Mouse (Mus musculus) forebrain, embryonic 16.5 days (tissue): ENCODE data around the gene Gm17482. TPM values are rescaled to one million over a fixed set of nuclear protein-coding genes. Genes with fewer than 3 reads are reported as not detected.

Experiments used
- ATAC-seq: fragments of 200-750 bp; cut with Nextera tagmentation; 2 replicates; pipeline ENCODE4 v1.8.0; 2017; ENCODE audit warnings: mild to moderate bottlenecking, moderate library complexity
- H3K27ac ChIP-seq: fragments of 300-500 bp; sonication (generic); 2 replicates; pipeline ENCODE4 v1.5.1; 2014; ENCODE audit warnings: low read length, control low read depth
- H3K27me3 ChIP-seq: fragments of 300-500 bp; sonication (generic); replicated peaks from 2 replicates; pipeline ENCODE4 v1.6.1; 2014; ENCODE audit warnings: low read length; ENCODE audit not compliant: control insufficient read depth, insufficient read depth
- H3K36me3 ChIP-seq: fragments of 300-500 bp; sonication (generic); 2 replicates; pipeline ENCODE4 v1.6.1; 2014; ENCODE audit not compliant: control insufficient read depth, insufficient read depth
- H3K4me1 ChIP-seq: fragments of 300-500 bp; sonication (generic); replicated peaks from 2 replicates; pipeline ENCODE4 v1.6.1; 2014; ENCODE audit warnings: low read length; ENCODE audit not compliant: control insufficient read depth, insufficient read depth
- H3K4me2 ChIP-seq: fragments of 300-500 bp; sonication (generic); 2 replicates; pipeline ENCODE4 v1.6.1; 2014; ENCODE audit warnings: mild to moderate bottlenecking, low read length, control low read depth
- H3K4me3 ChIP-seq: fragments of 300-500 bp; sonication (generic); replicated peaks from 2 replicates; pipeline ENCODE4 v1.5.1; 2014; ENCODE audit warnings: mild to moderate bottlenecking, low read length, control low read depth
- H3K9ac ChIP-seq: fragments of 300-500 bp; sonication (generic); replicated peaks from 2 replicates; pipeline ENCODE4 v1.6.1; 2014; ENCODE audit warnings: low read depth, low read length, control low read depth
- H3K9me3 ChIP-seq: fragments of 300-500 bp; sonication (generic); 2 replicates; pipeline ENCODE4 v1.6.1; 2016; ENCODE audit warnings: low read length; ENCODE audit not compliant: control insufficient read depth
- WGBS: fragments of 180-500 bp; shearing (Covaris S2); extraction: QIAGEN DNeasy Blood & Tissue Kit; methylation state at CpG from one replicate; pipeline ENCODE4 v1.1.7; 2014; 5-methylcytosine and 5-hydroxymethylcytosine counted together
- polyA plus RNA-seq: library from polyadenylated mRNA; unstranded; fragments of >200 nt; fragmentation: Nextera tagmentation; extraction: Ambion mirVana; gene quantifications from 2 replicates; pipeline ENCODE4 v1.2.1, GENCODE M21; 2015

Gm17482 gene
- polyA plus RNA-seq, 1 experiment from 2014 or later, result not detected

DNA sequence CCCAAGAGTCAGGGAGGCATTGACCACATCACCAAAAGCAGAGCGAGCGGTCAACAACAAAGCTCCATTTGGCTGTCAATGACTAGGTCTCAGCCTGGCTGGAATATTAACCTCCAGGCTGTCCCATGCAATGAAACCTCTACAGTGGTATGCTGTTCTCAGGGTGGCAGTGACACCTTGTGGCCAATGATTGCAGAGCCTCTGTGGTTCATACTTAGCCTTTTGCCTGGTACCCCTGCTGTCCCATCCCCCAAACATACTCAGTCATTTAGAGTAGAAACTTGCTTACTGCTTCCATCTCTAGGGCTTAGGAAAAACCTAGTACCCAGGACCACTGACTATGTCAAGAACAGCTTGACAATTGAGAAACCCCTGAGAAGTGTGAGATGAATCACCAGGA, 40.8 kb downstream of the Gm17482 start:
- H3K36me3 ChIP-seq, result no peaks in the 10 kb centered on the region
- peak; percentile 86 for ATAC-seq
- H3K4me2 ChIP-seq, result no peak overlapping the region
- no peak overlapping the region for H3K9ac ChIP-seq
- H3K4me1 ChIP-seq, result no peaks in the 10 kb centered on the region
- no peak overlapping the region for H3K4me3 ChIP-seq
- no peak overlapping the region for H3K27ac ChIP-seq
- 62% methylated on average over 2 of the region's 2 CpGs for WGBS
- no peaks in the 10 kb centered on the region for H3K9me3 ChIP-seq
- no peaks in the 10 kb centered on the region for H3K27me3 ChIP-seq

DNA sequence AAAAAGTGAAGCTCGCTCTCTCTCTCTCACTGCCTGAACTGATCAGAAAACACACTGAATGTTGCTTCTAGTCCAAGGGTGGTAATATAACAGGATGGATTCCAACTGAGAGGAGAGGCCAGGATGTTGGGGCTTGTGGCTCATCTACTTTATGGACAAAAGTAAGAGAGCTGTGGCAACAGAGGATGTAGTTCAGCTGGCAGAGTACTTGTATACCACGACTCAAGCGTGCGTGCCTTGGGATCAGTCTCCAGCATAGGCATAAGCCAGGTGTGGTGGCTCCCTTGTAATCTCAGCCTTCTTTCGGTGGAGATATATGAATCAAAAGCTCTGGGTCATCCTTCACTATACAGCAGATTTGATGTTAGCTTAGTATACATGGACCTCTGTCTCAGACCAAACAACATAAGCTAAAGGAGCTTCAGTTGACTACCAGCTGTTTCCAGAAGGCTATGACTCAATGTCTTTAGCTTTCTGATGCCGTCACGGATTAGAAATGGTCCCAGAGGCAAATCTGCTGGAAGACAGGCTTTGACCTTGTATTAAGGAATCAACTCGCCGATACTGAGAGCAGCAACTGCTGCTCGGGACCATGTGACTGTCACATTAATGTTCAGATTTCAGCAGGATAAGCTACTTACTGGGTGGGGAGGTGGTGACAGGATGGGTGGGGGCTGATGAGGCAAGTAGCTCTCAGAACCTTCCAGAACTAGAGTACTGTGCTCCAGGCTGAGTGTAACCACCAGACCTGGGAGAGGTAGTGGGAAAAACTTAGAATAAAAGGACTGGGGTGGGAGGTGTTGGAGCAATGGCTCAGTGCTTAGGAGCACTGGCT, 41.6 kb downstream of the Gm17482 start:
- H3K4me2 ChIP-seq, result no peak overlapping the region
- ATAC-seq, result no peak
- no peak overlapping the region for H3K9ac ChIP-seq
- H3K4me1 ChIP-seq, result no peaks in the 10 kb centered on the region
- H3K4me3 ChIP-seq, result no peak overlapping the region
- H3K9me3 ChIP-seq, result no peaks in the 10 kb centered on the region
- H3K36me3 ChIP-seq, result no peaks in the 10 kb centered on the region
- no peak overlapping the region for H3K27ac ChIP-seq
- no peaks in the 10 kb centered on the region for H3K27me3 ChIP-seq
- WGBS, result 92% methylated on average over 10 of the region's 10 CpGs

- Histone ChIP-seq H3K36me3 (no peaks in the 10 kb centered on the region), H3K9me3 (no peaks in the 10 kb centered on the region), H3K27me3 (no peaks in the 10 kb centered on the region), H3K27ac (no peak overlapping the region), H3K4me1 (no peaks in the 10 kb centered on the region), H3K9ac (no peak overlapping the region), H3K4me2 (no peak overlapping the region), H3K4me3 (no peak overlapping the region)
- 82% methylated on average over 5 of the region's 5 CpGs for WGBS
- no peak for ATAC-seq
Observed at GRCm38 (mm10) chr6:115269561-115269960, 42.4 kb downstream of the Gm17482 start.

DNA sequence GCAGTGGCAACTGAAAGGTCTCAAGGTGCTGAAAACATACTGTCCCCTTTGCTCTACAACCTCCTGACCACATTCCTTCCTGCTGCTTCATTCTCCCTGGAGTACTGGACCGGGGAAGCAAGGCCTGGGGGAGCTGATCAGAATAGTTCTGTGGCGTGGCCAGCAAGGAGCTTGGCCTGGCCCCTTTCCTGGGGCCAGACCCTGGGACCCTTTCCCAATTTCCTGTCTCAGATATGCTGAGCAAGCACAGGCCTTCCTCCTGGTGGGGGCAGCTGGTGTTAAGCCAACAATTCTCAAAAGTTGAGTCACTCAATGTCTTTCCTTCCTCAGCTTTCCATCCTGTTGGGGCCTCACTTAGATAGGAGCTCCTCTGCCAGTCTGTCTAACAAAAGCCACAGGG, 42.9 kb downstream of the Gm17482 start:
- H3K9me3 ChIP-seq, result no peaks in the 10 kb centered on the region
- H3K9ac ChIP-seq, result no peak overlapping the region
- H3K4me1 ChIP-seq, result no peaks in the 10 kb centered on the region
- WGBS, result 70% methylated on average over 2 of the region's 2 CpGs
- ATAC-seq, result no peak
- H3K4me2 ChIP-seq, result no peak overlapping the region
- no peak overlapping the region for H3K4me3 ChIP-seq
- no peaks in the 10 kb centered on the region for H3K27me3 ChIP-seq
- H3K36me3 ChIP-seq, result no peaks in the 10 kb centered on the region
- no peak overlapping the region for H3K27ac ChIP-seq

DNA sequence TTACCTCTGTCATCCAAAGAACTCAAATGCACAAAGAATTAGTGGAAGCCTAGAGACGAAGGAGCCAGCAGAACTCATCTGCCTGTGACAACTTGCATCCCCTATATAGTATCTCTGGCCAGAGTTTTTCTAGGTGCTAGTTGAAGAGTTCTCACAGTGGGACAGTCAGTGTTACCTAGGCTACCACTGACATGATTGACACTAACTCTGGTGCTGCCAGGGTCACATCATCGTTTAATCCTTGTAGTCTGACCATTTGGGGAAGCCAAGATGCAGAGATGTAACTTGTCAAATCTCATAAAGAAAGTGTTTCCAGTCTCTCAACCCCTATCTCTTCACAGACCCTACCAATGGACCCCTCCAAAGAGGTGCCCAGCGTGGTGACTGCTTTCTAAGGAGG, 44.2 kb downstream of the Gm17482 start:
- Histone ChIP-seq H3K4me3 (no peak overlapping the region), H3K27me3 (no peaks in the 10 kb centered on the region), H3K4me1 (no peaks in the 10 kb centered on the region), H3K4me2 (no peak overlapping the region), H3K9ac (no peak overlapping the region), H3K9me3 (no peaks in the 10 kb centered on the region), H3K27ac (no peak overlapping the region), H3K36me3 (no peaks in the 10 kb centered on the region)
- ATAC-seq, result no peak
- WGBS, result 73% methylated on average over 3 of the region's 3 CpGs

DNA sequence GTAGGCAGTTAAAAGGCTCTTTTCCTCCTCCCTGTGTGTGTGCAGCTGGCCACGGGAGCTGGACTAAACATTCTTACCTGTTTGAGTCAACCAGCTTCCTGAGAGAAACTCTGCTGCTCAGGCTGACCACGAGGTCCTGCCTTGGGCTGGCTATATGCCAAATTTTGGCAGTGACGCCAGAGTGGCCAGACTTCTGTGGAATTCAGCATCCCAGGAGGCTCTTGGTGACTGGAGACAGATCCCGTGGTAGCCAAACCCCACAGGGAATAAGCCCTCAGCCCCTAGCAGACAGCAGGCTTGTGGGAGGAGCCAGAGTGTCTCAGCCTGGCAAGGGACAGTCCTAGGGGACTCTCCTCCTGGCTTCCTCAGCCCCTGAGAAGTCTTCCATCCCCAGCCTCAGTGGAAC, 44.7 kb downstream of the Gm17482 start:
- Histone ChIP-seq H3K36me3 (no peaks in the 10 kb centered on the region), H3K27me3 (no peaks in the 10 kb centered on the region), H3K4me2 (no peak overlapping the region), H3K4me1 (no peaks in the 10 kb centered on the region), H3K9me3 (no peaks in the 10 kb centered on the region), H3K27ac (no peak overlapping the region), H3K4me3 (no peak overlapping the region), H3K9ac (no peak overlapping the region)
- no peak for ATAC-seq
- 9% methylated on average over 4 of the region's 4 CpGs for WGBS

- H3K36me3 ChIP-seq, result no peaks in the 10 kb centered on the region
- no peaks in the 10 kb centered on the region for H3K9me3 ChIP-seq
- H3K4me1 ChIP-seq, result no peaks in the 10 kb centered on the region
- no peak overlapping the region for H3K4me2 ChIP-seq
- no peaks in the 10 kb centered on the region for H3K27me3 ChIP-seq
- no peak for ATAC-seq
- WGBS, result 85% methylated on average over 10 of the region's 10 CpGs
- H3K9ac ChIP-seq, result no peak overlapping the region
- H3K27ac ChIP-seq, result no peak overlapping the region
- no peak overlapping the region for H3K4me3 ChIP-seq
Observed at GRCm38 (mm10) chr6:115273346-115273745, 46.2 kb downstream of the Gm17482 start.

GRCm38 (mm10) chr6:115274705-115275104, 47.6 kb downstream of the Gm17482 start:
- no peaks in the 10 kb centered on the region for H3K4me1 ChIP-seq
- no peaks in the 10 kb centered on the region for H3K9me3 ChIP-seq
- 53% methylated on average over 9 of the region's 9 CpGs for WGBS
- ATAC-seq, result no peak
- H3K4me3 ChIP-seq, result no peak overlapping the region
- no peaks in the 10 kb centered on the region for H3K36me3 ChIP-seq
- H3K9ac ChIP-seq, result no peak overlapping the region
- no peak overlapping the region for H3K27ac ChIP-seq
- no peaks in the 10 kb centered on the region for H3K27me3 ChIP-seq
- no peak overlapping the region for H3K4me2 ChIP-seq

DNA sequence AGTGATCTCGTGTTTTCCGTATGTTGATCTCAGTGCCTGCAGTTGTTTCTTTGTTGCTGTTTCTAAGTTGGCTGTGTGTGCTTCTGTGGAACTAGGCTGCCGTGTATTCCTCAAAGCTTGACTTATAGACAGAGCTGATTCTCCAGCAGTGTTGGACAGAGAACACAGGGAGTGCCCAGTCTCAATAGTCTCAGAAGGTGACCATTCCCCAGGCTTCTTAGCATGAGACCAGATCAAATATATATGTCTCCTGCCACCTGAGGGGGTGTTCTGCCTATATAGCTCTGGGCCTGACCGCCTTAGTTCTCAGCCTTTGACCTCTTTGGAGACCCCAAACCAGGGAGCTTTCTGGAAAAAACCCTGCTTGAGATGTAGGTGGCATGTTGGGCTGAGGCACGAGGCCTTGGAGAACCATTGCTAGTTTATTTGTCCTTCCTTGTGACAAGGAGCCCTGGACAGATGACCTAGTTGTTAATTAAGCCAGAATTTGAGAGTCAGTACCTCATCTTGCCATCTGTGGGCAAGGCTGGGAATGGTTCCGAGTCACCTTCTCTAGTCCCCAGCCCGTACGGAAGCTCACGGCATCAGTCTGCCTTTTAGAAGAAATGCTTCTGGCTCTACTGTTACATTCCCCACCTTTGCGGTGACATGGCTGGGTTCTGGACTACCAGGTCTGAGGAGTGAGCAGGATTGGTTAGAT, 48.1 kb downstream of the Gm17482 start:
- Histone ChIP-seq H3K9me3 (no peaks in the 10 kb centered on the region), H3K4me3 (no peak overlapping the region), H3K4me1 (no peaks in the 10 kb centered on the region), H3K27me3 (no peaks in the 10 kb centered on the region; the same call in 1 of the 2 replicates), H3K27ac (no peak overlapping the region), H3K9ac (no peak overlapping the region), H3K36me3 (no peaks in the 10 kb centered on the region), H3K4me2 (no peak overlapping the region)
- 84% methylated on average over 10 of the region's 10 CpGs for WGBS
- ATAC-seq, result no peak
